Comparison of ENCODE assay signal across 13 mouse cellular contexts in genomic region chr13:94608420-94608831, GRCm38 (mm10).
DNase-seq lines count a peak whose midpoint lies in the region; ATAC-seq and TF ChIP-seq lines count a peak whose summit lies in the region.
"Had no signal": no experiment of that assay in that cellular context is flagged by ENCODE, and none has a peak within 500 bp of the region (broad histone marks: within the 10 kb centered on the region; RNA-seq: fewer than 3 reads in every experiment).

No protein-coding gene starts in this region.

- TF ChIP-seq CTCF in kidney, postnatal 0 days (IDR thresholded peaks at IDR 0.05; ENCODE audit: low read depth): no peak

- no peak overlapping the region for H3K4me2 ChIP-seq in kidney, postnatal 0 days (ENCODE audit: low read length)
- H3K4me2 ChIP-seq in forebrain, embryonic 11.5 days (ENCODE audit: low read depth, low read length, severe bottlenecking): no peak overlapping the region
- peak overlapping the region; percentile 37 for H3K4me2 ChIP-seq in limb, embryonic 12.5 days

- no peaks in the 10 kb centered on the region for H3K9me3 ChIP-seq in kidney, postnatal 0 days (replicated peaks; ENCODE audit: low read length)
- H3K9me3 ChIP-seq in forebrain, embryonic 11.5 days (ENCODE audit: control insufficient read depth, low read length): no peaks in the 10 kb centered on the region
- H3K9me3 ChIP-seq in limb, embryonic 12.5 days: no peaks in the 10 kb centered on the region

- peaks cover 6% of the 10 kb centered on the region; the same call in 1 of the 2 replicates for H3K27me3 ChIP-seq in kidney, postnatal 0 days (ENCODE audit: insufficient read depth, low read length)
- peaks cover 74% of the 10 kb centered on the region for H3K27me3 ChIP-seq in forebrain, embryonic 11.5 days (ENCODE audit: control insufficient read depth, insufficient read depth, low read length)
- H3K27me3 ChIP-seq in limb, embryonic 12.5 days: peaks cover 46% of the 10 kb centered on the region

- DNase-seq in kidney, postnatal 0 days (ENCODE audit: low spot score): peak; percentile 76
- no peak for DNase-seq in kidney, postnatal 36 days
- peak; percentile 85 for DNase-seq in forebrain, embryonic 11.5 days (ENCODE audit: low spot score)
- DNase-seq in retina, embryonic 14.5 days (ENCODE audit: low spot score): peak; percentile 81
- no peak for DNase-seq in thymus, adult 18-20 months
- DNase-seq in ovary, adult 18-20 months (ENCODE audit: low spot score): no peak
- no peak for DNase-seq in lung, postnatal 25 days (ENCODE audit: low spot score)
- DNase-seq: adrenal gland, postnatal 14 days; cerebellum, postnatal 36 days; gastrocnemius, postnatal 10 days had no signal

- H3K4me3 ChIP-seq in kidney, postnatal 0 days (replicated peaks; ENCODE audit: low read depth, low read length): no peak overlapping the region
- no peak overlapping the region for H3K4me3 ChIP-seq in forebrain, embryonic 11.5 days (ENCODE audit: low read depth, low read length)
- no peak overlapping the region for H3K4me3 ChIP-seq in limb, embryonic 12.5 days (replicated peaks)
- H3K4me3 ChIP-seq: myocyte had no signal

- H3K4me1 ChIP-seq in kidney, postnatal 0 days (replicated peaks; ENCODE audit: insufficient read depth, low read length): peaks cover 8% of the 10 kb centered on the region; the same call in 1 of the 2 replicates
- H3K4me1 ChIP-seq in forebrain, embryonic 11.5 days (replicated peaks; ENCODE audit: control insufficient read depth, insufficient read depth, low read length): peaks cover 12% of the 10 kb centered on the region
- H3K4me1 ChIP-seq in limb, embryonic 12.5 days (replicated peaks): peaks cover 25% of the 10 kb centered on the region

- no peak overlapping the region for H3K9ac ChIP-seq in kidney, postnatal 0 days (ENCODE audit: low read depth, low read length)
- H3K9ac ChIP-seq in forebrain, embryonic 11.5 days (ENCODE audit: low read length): no peak overlapping the region
- H3K9ac ChIP-seq in limb, embryonic 12.5 days (replicated peaks): no peak overlapping the region

- H3K27ac ChIP-seq in kidney, postnatal 0 days: no peak overlapping the region
- no peak overlapping the region for H3K27ac ChIP-seq in forebrain, embryonic 11.5 days (ENCODE audit: low read depth, low read length)
- H3K27ac ChIP-seq in limb, embryonic 12.5 days: peak overlapping the region; percentile 50

- no peaks in the 10 kb centered on the region for H3K36me3 ChIP-seq in kidney, postnatal 0 days (ENCODE audit: insufficient read depth, low read length)
- H3K36me3 ChIP-seq in forebrain, embryonic 11.5 days (ENCODE audit: control insufficient read depth, insufficient read depth, low read length): no peaks in the 10 kb centered on the region
- H3K36me3 ChIP-seq in limb, embryonic 12.5 days: no peaks in the 10 kb centered on the region

- WGBS in kidney, postnatal 0 days: 6% methylated on average over 11 of the region's 11 CpGs
- 2% methylated on average over 11 of the region's 11 CpGs for WGBS in forebrain, embryonic 11.5 days
- 2% methylated on average over 11 of the region's 11 CpGs for WGBS in limb, embryonic 12.5 days

- peak; percentile 65; the same call in 1 of the 2 replicates for ATAC-seq in kidney, postnatal 0 days (replicated peaks; ENCODE audit: low FRiP score, low read depth)
- ATAC-seq in forebrain, embryonic 11.5 days (replicated peaks; ENCODE audit: low FRiP score): peak; percentile 90
- peak; percentile 87 for ATAC-seq in limb, embryonic 12.5 days (ENCODE audit: insufficient number of reproducible peaks, insufficient read depth, low FRiP score, low TSS enrichment, low read depth)
- ATAC-seq: intestine, embryonic 16.5 days had no signal

Comparison
In these comparisons a context has a peak if more than half of its experiments do, and no peak if none do; other contexts are left out.
1. DNase-seq: peak in kidney, postnatal 0 days (single experiment), forebrain, embryonic 11.5 days (single experiment) and retina, embryonic 14.5 days (single experiment); none in kidney, postnatal 36 days (0 of 2), thymus, adult 18-20 months (0 of 2), ovary, adult 18-20 months (single experiment) and lung, postnatal 25 days (single experiment).
2. Peak in every context shown above with its lines, with median percentiles within 50 percentile points of each other: ATAC-seq.